12 mouse cellular contexts compared by ENCODE assay signal in genomic region chr4:75953349-75954060, GRCm38 (mm10).
DNase-seq lines count a peak whose midpoint lies in the region; ATAC-seq and TF ChIP-seq lines count a peak whose summit lies in the region.
"Had no signal": no experiment of that assay in that cellular context is flagged by ENCODE, and none has a peak within 500 bp of the region (broad histone marks: within the 10 kb centered on the region; RNA-seq: fewer than 3 reads in every experiment).

No protein-coding gene starts in this region.

- no peak overlapping the region for H3K4me3 ChIP-seq in forebrain, embryonic 15.5 days
- no peak overlapping the region for H3K4me3 ChIP-seq in forebrain, postnatal 0 days (ENCODE audit: low read depth, low read length)
- no peak overlapping the region for H3K4me3 ChIP-seq in limb, embryonic 12.5 days (replicated peaks)
- no peak overlapping the region for H3K4me3 ChIP-seq in limb, embryonic 10.5 days
- H3K4me3 ChIP-seq in lung, postnatal 0 days (ENCODE audit: low read depth, low read length) = no peak overlapping the region
- H3K4me3 ChIP-seq: hindbrain, embryonic 12.5 days; neural tube, embryonic 13.5 days had no signal

- TF ChIP-seq CTCF in forebrain, postnatal 0 days (IDR thresholded peaks at IDR 0.05; ENCODE audit: low read depth) = no peak
- TF ChIP-seq CTCF in lung, postnatal 0 days (IDR thresholded peaks at IDR 0.05) = no peak

- DNase-seq in forebrain, postnatal 0 days = no peak
- no peak for DNase-seq in limb, embryonic 10.5 days (ENCODE audit: low spot score)
- peak; percentile 62 for DNase-seq in lung, postnatal 0 days (ENCODE audit: low spot score)
- no peak for DNase-seq in adipocyte (ENCODE audit: low spot score)
- DNase-seq: adrenal gland, adult 2 months; cerebellum, postnatal 10 days had no signal

- H3K9me3 ChIP-seq in forebrain, embryonic 15.5 days = no peaks in the 10 kb centered on the region; the same call in 1 of the 2 replicates
- H3K9me3 ChIP-seq in forebrain, postnatal 0 days (ENCODE audit: low read length) = no peaks in the 10 kb centered on the region
- H3K9me3 ChIP-seq in limb, embryonic 12.5 days = no peaks in the 10 kb centered on the region
- no peaks in the 10 kb centered on the region for H3K9me3 ChIP-seq in limb, embryonic 10.5 days (replicated peaks)
- no peaks in the 10 kb centered on the region for H3K9me3 ChIP-seq in lung, postnatal 0 days (ENCODE audit: low read length)
- H3K9me3 ChIP-seq: hindbrain, embryonic 12.5 days; neural tube, embryonic 13.5 days had no signal

- H3K36me3 ChIP-seq in forebrain, embryonic 15.5 days = 0 out of 2 replicates have a peak, but pooled peaks cover 4% of the 10 kb centered on the region
- no peaks in the 10 kb centered on the region for H3K36me3 ChIP-seq in forebrain, postnatal 0 days (ENCODE audit: insufficient read depth)
- peaks cover 11% of the 10 kb centered on the region for H3K36me3 ChIP-seq in limb, embryonic 12.5 days
- H3K36me3 ChIP-seq in limb, embryonic 10.5 days = 0 out of 2 replicates have a peak, but pooled peaks cover 3% of the 10 kb centered on the region
- no peaks in the 10 kb centered on the region for H3K36me3 ChIP-seq in lung, postnatal 0 days (ENCODE audit: insufficient read depth, low read length)

- H3K9ac ChIP-seq in forebrain, embryonic 15.5 days (replicated peaks) = no peak overlapping the region
- no peak overlapping the region for H3K9ac ChIP-seq in forebrain, postnatal 0 days
- no peak overlapping the region for H3K9ac ChIP-seq in limb, embryonic 12.5 days (replicated peaks)
- no peak overlapping the region for H3K9ac ChIP-seq in lung, postnatal 0 days (replicated peaks; ENCODE audit: low read depth)
- H3K9ac ChIP-seq: hindbrain, embryonic 12.5 days; neural tube, embryonic 13.5 days had no signal

- H3K27ac ChIP-seq in forebrain, embryonic 15.5 days (replicated peaks) = no peak overlapping the region
- no peak overlapping the region for H3K27ac ChIP-seq in forebrain, postnatal 0 days (ENCODE audit: low read depth, low read length)
- H3K27ac ChIP-seq in limb, embryonic 12.5 days = no peak overlapping the region
- no peak overlapping the region for H3K27ac ChIP-seq in limb, embryonic 10.5 days
- H3K27ac ChIP-seq in lung, postnatal 0 days (ENCODE audit: low read length) = no peak overlapping the region
- H3K27ac ChIP-seq: hindbrain, embryonic 12.5 days; neural tube, embryonic 13.5 days had no signal

- H3K4me1 ChIP-seq in forebrain, embryonic 15.5 days = no peaks in the 10 kb centered on the region
- H3K4me1 ChIP-seq in forebrain, postnatal 0 days (ENCODE audit: insufficient read depth) = no peaks in the 10 kb centered on the region
- H3K4me1 ChIP-seq in limb, embryonic 12.5 days (replicated peaks) = no peaks in the 10 kb centered on the region; the same call in 1 of the 2 replicates
- H3K4me1 ChIP-seq in limb, embryonic 10.5 days = no peaks in the 10 kb centered on the region
- H3K4me1 ChIP-seq in lung, postnatal 0 days (ENCODE audit: insufficient read depth, low read depth, low read length) = no peaks in the 10 kb centered on the region; the same call in 1 of the 2 replicates
- H3K4me1 ChIP-seq: hindbrain, embryonic 12.5 days; neural tube, embryonic 13.5 days had no signal

- TF ChIP-seq EP300 in lung, postnatal 0 days (IDR thresholded peaks at IDR 0.05) = peak; percentile 68; the same call in 1 of the 2 replicates

- H3K27me3 ChIP-seq in forebrain, embryonic 15.5 days = no peaks in the 10 kb centered on the region
- no peaks in the 10 kb centered on the region for H3K27me3 ChIP-seq in forebrain, postnatal 0 days (ENCODE audit: insufficient read depth, low read length)
- no peaks in the 10 kb centered on the region for H3K27me3 ChIP-seq in limb, embryonic 12.5 days
- H3K27me3 ChIP-seq in limb, embryonic 10.5 days (ENCODE audit: low read depth, poor library complexity, severe bottlenecking) = no peaks in the 10 kb centered on the region
- H3K27me3 ChIP-seq in lung, postnatal 0 days (replicated peaks; ENCODE audit: insufficient read depth, low read length) = no peaks in the 10 kb centered on the region
- H3K27me3 ChIP-seq: hindbrain, embryonic 12.5 days; neural tube, embryonic 13.5 days had no signal

- 0 out of 2 replicates have a peak, but pooled peaks have one; percentile 38 for ATAC-seq in forebrain, embryonic 15.5 days (replicated peaks)
- no peak for ATAC-seq in forebrain, postnatal 0 days
- ATAC-seq in limb, embryonic 12.5 days (ENCODE audit: insufficient number of reproducible peaks, insufficient read depth, low FRiP score, low TSS enrichment, low read depth) = peak; percentile 63; the same call in 1 of the 2 replicates
- peak; percentile 87 for ATAC-seq in lung, postnatal 0 days
- no peak for ATAC-seq in megakaryocyte, adult 5-6 weeks (ENCODE audit: poor library complexity, severe bottlenecking)
- ATAC-seq in frontal cortex, adult (ENCODE audit: low TSS enrichment) = no peak

- H3K4me2 ChIP-seq in forebrain, embryonic 15.5 days (replicated peaks) = no peak overlapping the region
- no peak overlapping the region for H3K4me2 ChIP-seq in forebrain, postnatal 0 days (ENCODE audit: low read depth)
- no peak overlapping the region for H3K4me2 ChIP-seq in limb, embryonic 12.5 days
- no peak overlapping the region for H3K4me2 ChIP-seq in lung, postnatal 0 days (replicated peaks; ENCODE audit: low read depth, low read length)
- H3K4me2 ChIP-seq: hindbrain, embryonic 12.5 days; neural tube, embryonic 13.5 days had no signal

- 75% methylated on average over 6 of the region's 6 CpGs for WGBS in forebrain, embryonic 15.5 days
- 73% methylated on average over 6 of the region's 6 CpGs for WGBS in forebrain, postnatal 0 days
- WGBS in limb, embryonic 12.5 days = 60% methylated on average over 6 of the region's 6 CpGs
- 81% methylated on average over 6 of the region's 6 CpGs for WGBS in limb, embryonic 10.5 days
- 32% methylated on average over 6 of the region's 6 CpGs for WGBS in lung, postnatal 0 days

Comparison
In these comparisons a context has a peak if more than half of its experiments do, and no peak if none do; other contexts are left out.
1. ATAC-seq: peak in forebrain, embryonic 15.5 days (single experiment), limb, embryonic 12.5 days (single experiment) and lung, postnatal 0 days (single experiment); none in forebrain, postnatal 0 days (single experiment), megakaryocyte, adult 5-6 weeks (single experiment) and frontal cortex, adult (single experiment).